Mouse (Mus musculus) liver, embryonic 14.5 days (tissue): ENCODE results near the gene Oosp1.

Experiments
- CTCF ChIP-seq: IDR thresholded peaks from 2 replicates; pipeline ENCODE4 v1.5.1; 2016; ENCODE audit warnings: antibody characterized with exemption, low read depth, control low read depth
- EP300 ChIP-seq: IDR thresholded peaks from 2 replicates; pipeline ENCODE4 v1.6.1; 2016; ENCODE audit warnings: antibody characterized with exemption, low read depth

GRCm38 (mm10) chr19:11659142-11659541 lies 31.8 kb downstream of the Oosp1 start:
- TF ChIP-seq CTCF (no peak), EP300 (no peak)
